Mouse (Mus musculus) hindbrain, embryonic 14.5 days (tissue): ENCODE results near the gene Dock9. TPM values are rescaled to one million over a fixed set of nuclear protein-coding genes. Genes with fewer than 3 reads are reported as not detected.
"Not testable (repeated sequence)": the region's sequence is repeated elsewhere in the genome, so short reads cannot be mapped to it uniquely, and the experiment has no call there.

Source experiments
- ATAC-seq: fragments of 200-750 bp; cut with Nextera tagmentation; 2 replicates; pipeline ENCODE4 v1.8.0; 2017; ENCODE audit warnings: moderate number of reproducible peaks, mild to moderate bottlenecking, moderate TSS enrichment, moderate library complexity; ENCODE audit not compliant: low FRiP score
- DNase-seq: peaks from one replicate; pipeline ENCODE4 v3.0.0-alpha.2; 2015; ENCODE audit warnings: low spot score
- H3K27ac ChIP-seq: fragments of 300-500 bp; sonication (generic); 2 replicates; pipeline ENCODE4 v1.5.1; 2014; ENCODE audit warnings: mild to moderate bottlenecking, moderate library complexity
- H3K27me3 ChIP-seq: fragments of 300-500 bp; sonication (generic); 2 replicates; pipeline ENCODE4 v1.6.1; 2014; ENCODE audit warnings: mild to moderate bottlenecking, low read length, mixed read lengths; ENCODE audit not compliant: control insufficient read depth, insufficient read depth
- H3K36me3 ChIP-seq: fragments of 300-500 bp; sonication (generic); replicated peaks from 2 replicates; pipeline ENCODE4 v1.6.1; 2014; ENCODE audit not compliant: control insufficient read depth, insufficient read depth
- H3K4me1 ChIP-seq: fragments of 300-500 bp; sonication (generic); replicated peaks from 2 replicates; pipeline ENCODE4 v1.6.1; 2014; ENCODE audit warnings: antibody characterized with exemption, low read length, mixed read lengths; ENCODE audit not compliant: control insufficient read depth, insufficient read depth
- H3K4me2 ChIP-seq: fragments of 300-500 bp; sonication (generic); replicated peaks from 2 replicates; pipeline ENCODE4 v1.6.1; 2014; ENCODE audit warnings: mild to moderate bottlenecking, moderate library complexity
- H3K4me3 ChIP-seq: fragments of 300-500 bp; sonication (generic); replicated peaks from 2 replicates; pipeline ENCODE4 v1.5.1; 2014; ENCODE audit warnings: mild to moderate bottlenecking, low read length
- H3K9ac ChIP-seq: fragments of 300-500 bp; sonication (generic); 2 replicates; pipeline ENCODE4 v1.6.1; 2014
- H3K9me3 ChIP-seq: fragments of 300-500 bp; sonication (generic); 2 replicates; pipeline ENCODE4 v1.6.1; 2016; ENCODE audit warnings: low read length; ENCODE audit not compliant: control insufficient read depth
- WGBS: fragments of 180-500 bp; shearing (Covaris S2); extraction: QIAGEN DNeasy Blood & Tissue Kit; methylation state at CpG from one replicate; pipeline ENCODE4 v1.1.7; 2014; 5-methylcytosine and 5-hydroxymethylcytosine counted together
- polyA plus RNA-seq: library from polyadenylated mRNA; unstranded; fragments of >200 nt; fragmentation: Nextera tagmentation; extraction: Ambion mirVana; gene quantifications from 2 replicates; pipeline ENCODE4 v1.2.1, GENCODE M21; 2014

The Dock9 gene
- polyA plus RNA-seq, 1 experiment from 2014 or later: 15.4 TPM

GRCm38 (mm10) chr14:121636935-121637510 is 160.6 kb downstream of the Dock9 start:
- no peak for ATAC-seq
- H3K9ac ChIP-seq: no peak overlapping the region
- no peaks in the 10 kb centered on the region for H3K27me3 ChIP-seq
- no peak overlapping the region for H3K27ac ChIP-seq
- H3K4me3 ChIP-seq: no peak overlapping the region
- H3K4me1 ChIP-seq: no peaks in the 10 kb centered on the region
- H3K4me2 ChIP-seq: no peak overlapping the region
- 90% methylated on average over 12 of the region's 12 CpGs for WGBS
- peaks cover 19% of the 10 kb centered on the region; the same call in 1 of the 2 replicates for H3K36me3 ChIP-seq
- no peaks in the 10 kb centered on the region for H3K9me3 ChIP-seq
- no peak for DNase-seq

GRCm38 (mm10) chr14:121634736-121635430 is 162.8 kb downstream of the Dock9 start:
- no peak for DNase-seq

GRCm38 (mm10) chr14:121634093-121634735 is 163.4 kb downstream of the Dock9 start:
- Histone ChIP-seq H3K9ac (no peak overlapping the region), H3K4me2 (no peak overlapping the region), H3K36me3 (peaks cover 13% of the 10 kb centered on the region; the same call in 1 of the 2 replicates), H3K4me1 (no peaks in the 10 kb centered on the region), H3K27me3 (no peaks in the 10 kb centered on the region), H3K9me3 (no peaks in the 10 kb centered on the region), H3K27ac (no peak overlapping the region), H3K4me3 (no peak overlapping the region)
- WGBS: 88% methylated on average over 14 of the region's 14 CpGs
- ATAC-seq (no peak), DNase-seq (no peak)

More at GRCm38 (mm10) chr14:121634736-121635430, 162.8 kb downstream of the Dock9 start:
- Histone ChIP-seq H3K27ac (no peak overlapping the region), H3K27me3 (no peaks in the 10 kb centered on the region), H3K9me3 (no peaks in the 10 kb centered on the region), H3K36me3 (peaks cover 19% of the 10 kb centered on the region; the same call in 1 of the 2 replicates), H3K4me3 (no peak overlapping the region), H3K9ac (no peak overlapping the region), H3K4me2 (no peak overlapping the region), H3K4me1 (no peaks in the 10 kb centered on the region)
- 88% methylated on average over 11 of the region's 11 CpGs for WGBS
- no peak for ATAC-seq

GRCm38 (mm10) chr14:121631934-121632333 is 165.7 kb downstream of the Dock9 start:
- DNase-seq (no peak), ATAC-seq (no peak)
- H3K27ac ChIP-seq: no peak overlapping the region
- H3K9me3 ChIP-seq: no peaks in the 10 kb centered on the region
- no peak overlapping the region for H3K9ac ChIP-seq
- no peak overlapping the region for H3K4me2 ChIP-seq
- no peaks in the 10 kb centered on the region for H3K27me3 ChIP-seq
- 97% methylated on average over 8 of the region's 8 CpGs for WGBS
- H3K4me1 ChIP-seq: no peaks in the 10 kb centered on the region
- H3K36me3 ChIP-seq: peaks cover 11% of the 10 kb centered on the region
- H3K4me3 ChIP-seq: no peak overlapping the region

GRCm38 (mm10) chr14:121626741-121627140 is 170.9 kb downstream of the Dock9 start:
- Histone ChIP-seq H3K27ac (no peak overlapping the region), H3K4me3 (no peak overlapping the region), H3K9ac (no peak overlapping the region), H3K4me1 (no peaks in the 10 kb centered on the region), H3K36me3 (peaks cover 9% of the 10 kb centered on the region), H3K9me3 (no peaks in the 10 kb centered on the region), H3K4me2 (no peak overlapping the region), H3K27me3 (no peaks in the 10 kb centered on the region)
- DNase-seq (no peak), ATAC-seq (no peak)
- WGBS: 85% methylated on average over 12 of the region's 12 CpGs

GRCm38 (mm10) chr14:121623996-121624542 is 173.6 kb downstream of the Dock9 start:
- H3K9ac ChIP-seq, H3K27ac ChIP-seq, H3K4me2 ChIP-seq, H3K4me3 ChIP-seq, H3K4me1 ChIP-seq, DNase-seq, H3K9me3 ChIP-seq, ATAC-seq, H3K36me3 ChIP-seq, H3K27me3 ChIP-seq: not testable (repeated sequence)
- 97% methylated on average over 6 of the region's 6 CpGs for WGBS

- peaks cover 3% of the 10 kb centered on the region; the same call in 1 of the 2 replicates for H3K36me3 ChIP-seq
- 98% methylated on average over 3 of the region's 3 CpGs for WGBS
- no peaks in the 10 kb centered on the region for H3K9me3 ChIP-seq
- H3K27ac ChIP-seq: no peak overlapping the region
- DNase-seq (no peak), ATAC-seq (no peak)
- H3K4me1 ChIP-seq: no peaks in the 10 kb centered on the region
- H3K9ac ChIP-seq: no peak overlapping the region
- no peak overlapping the region for H3K4me3 ChIP-seq
- no peaks in the 10 kb centered on the region for H3K27me3 ChIP-seq
- no peak overlapping the region for H3K4me2 ChIP-seq
Observed at GRCm38 (mm10) chr14:121621806-121622205, 175.8 kb downstream of the Dock9 start.

GRCm38 (mm10) chr14:121620567-121620966 is 177.1 kb downstream of the Dock9 start:
- H3K36me3 ChIP-seq: peaks cover 3% of the 10 kb centered on the region; the same call in 1 of the 2 replicates
- H3K27me3 ChIP-seq: no peaks in the 10 kb centered on the region
- H3K9ac ChIP-seq: no peak overlapping the region
- no peak overlapping the region for H3K27ac ChIP-seq
- H3K4me1 ChIP-seq: no peaks in the 10 kb centered on the region
- no peaks in the 10 kb centered on the region for H3K9me3 ChIP-seq
- WGBS: 96% methylated on average over 3 of the region's 3 CpGs
- H3K4me3 ChIP-seq: no peak overlapping the region
- no peak for DNase-seq
- no peak overlapping the region for H3K4me2 ChIP-seq
- no peak for ATAC-seq

- H3K27me3 ChIP-seq: no peaks in the 10 kb centered on the region
- no peak overlapping the region for H3K4me3 ChIP-seq
- WGBS: 97% methylated on average over 7 of the region's 7 CpGs
- no peaks in the 10 kb centered on the region for H3K4me1 ChIP-seq
- H3K36me3 ChIP-seq: peaks cover 3% of the 10 kb centered on the region; the same call in 1 of the 2 replicates
- H3K27ac ChIP-seq: no peak overlapping the region
- no peak for DNase-seq
- no peak overlapping the region for H3K9ac ChIP-seq
- no peaks in the 10 kb centered on the region for H3K9me3 ChIP-seq
- H3K4me2 ChIP-seq: no peak overlapping the region
- ATAC-seq: no peak
Observed at GRCm38 (mm10) chr14:121620157-121620556, 177.5 kb downstream of the Dock9 start.
